8 mouse cellular contexts compared by ENCODE assay signal in the genomic region with DNA sequence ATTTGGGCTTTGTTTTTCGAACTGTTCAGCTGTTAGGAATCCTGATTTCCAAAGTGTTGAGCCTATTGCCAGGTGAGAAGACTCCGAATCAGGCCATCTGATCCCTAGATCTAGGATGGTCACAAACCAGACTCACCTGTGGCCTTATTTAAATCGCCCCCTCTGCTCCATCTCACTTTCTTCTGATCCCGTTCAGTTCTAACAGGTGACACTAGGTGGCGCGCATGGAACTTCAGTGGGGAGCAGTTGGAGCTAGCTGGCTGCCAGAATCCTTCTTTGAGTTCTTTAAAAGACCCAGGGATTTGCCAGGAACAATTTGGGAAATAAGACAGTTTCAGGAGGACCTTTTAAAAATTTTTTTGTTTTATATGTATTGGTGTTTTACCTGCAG. TPM values are rescaled to one million over a fixed set of nuclear protein-coding genes. Genes with fewer than 3 reads are reported as not detected.
A peak's percentile ranks its signal among the peaks of the same experiment; 100 is the strongest.
DNase-seq lines count a peak whose midpoint lies in the region; ATAC-seq lines count a peak whose summit lies in the region.

No protein-coding gene starts in this region.

- H3K36me3 ChIP-seq in intestine, embryonic 14.5 days (ENCODE audit: control insufficient read depth, insufficient read depth, low read length): no peaks in the 10 kb centered on the region
- no peaks in the 10 kb centered on the region for H3K36me3 ChIP-seq in midbrain, embryonic 12.5 days

- no peak overlapping the region for H3K27ac ChIP-seq in intestine, embryonic 14.5 days (ENCODE audit: low read depth)
- H3K27ac ChIP-seq in midbrain, embryonic 12.5 days (replicated peaks): no peak overlapping the region

- no peak overlapping the region for H3K9ac ChIP-seq in intestine, embryonic 14.5 days (ENCODE audit: low read length)
- no peak overlapping the region for H3K9ac ChIP-seq in midbrain, embryonic 12.5 days (replicated peaks)

- H3K9me3 ChIP-seq in intestine, embryonic 14.5 days (ENCODE audit: control insufficient read depth, low read length): no peaks in the 10 kb centered on the region
- H3K9me3 ChIP-seq in midbrain, embryonic 12.5 days: no peaks in the 10 kb centered on the region

- ATAC-seq in intestine, embryonic 14.5 days (replicated peaks; ENCODE audit: low FRiP score, low TSS enrichment, low read depth): peak; percentile 70
- peak; percentile 75 for ATAC-seq in midbrain, embryonic 12.5 days (ENCODE audit: low FRiP score, low read depth)

- no peak overlapping the region for H3K4me3 ChIP-seq in intestine, embryonic 14.5 days (ENCODE audit: low read depth, low read length)
- no peak overlapping the region for H3K4me3 ChIP-seq in midbrain, embryonic 12.5 days

- no peaks in the 10 kb centered on the region for H3K27me3 ChIP-seq in intestine, embryonic 14.5 days (replicated peaks; ENCODE audit: control insufficient read depth, insufficient read depth, low read length)
- H3K27me3 ChIP-seq in midbrain, embryonic 12.5 days: no peaks in the 10 kb centered on the region

- peak; percentile 61 for DNase-seq in T-cell, adult 2 months (ENCODE audit: low spot score)
- peak; percentile 85 to 92 for DNase-seq in cerebellum, postnatal 14 days
- peak; percentile 79 to 80 for DNase-seq in frontal cortex, postnatal 36 days (ENCODE audit: low spot score in 2 of 2)
- peak; percentile 91 for DNase-seq in intestine, embryonic 14.5 days (ENCODE audit: low spot score)
- DNase-seq in left cerebral cortex, postnatal 14 days (ENCODE audit: low spot score in 2 of 2): peak; percentile 72 to 86
- peak; percentile 73 for DNase-seq in skeletal muscle tissue, adult 2 months (ENCODE audit: low read depth, low spot score)
- peak; percentile 37 for DNase-seq in yolk sac, embryonic 10.5 days (ENCODE audit: low spot score)

- intact Hi-C loops in left cerebral cortex, postnatal 14 days (cut with DNase I): loop anchor here (5.0 kb wide), 2 partner anchors 338 to 353 kb away; no protein-coding TSS in a partner anchor

- no peak overlapping the region for H3K4me2 ChIP-seq in intestine, embryonic 14.5 days (ENCODE audit: low read length)
- no peak overlapping the region for H3K4me2 ChIP-seq in midbrain, embryonic 12.5 days (replicated peaks)

- 13% methylated on average over 6 of the region's 6 CpGs for WGBS in intestine, embryonic 14.5 days
- WGBS in midbrain, embryonic 12.5 days: 14% methylated on average over 6 of the region's 6 CpGs

- no peaks in the 10 kb centered on the region; the same call in 1 of the 2 replicates for H3K4me1 ChIP-seq in intestine, embryonic 14.5 days (replicated peaks; ENCODE audit: control insufficient read depth, insufficient read depth, low read length)
- H3K4me1 ChIP-seq in midbrain, embryonic 12.5 days: no peaks in the 10 kb centered on the region

RNA-seq across cellular contexts. Expression of a gene that starts 12.5 kb away (rescaled TPM):
- 27.5 and 28.8 TPM in 2 replicates for polyA plus RNA-seq in intestine, embryonic 14.5 days (2014; fragmentation: Nextera tagmentation; extraction: Ambion mirVana)
- total RNA-seq in left cerebral cortex, postnatal 14 days (2021): 10 to 100 TPM; 38.8 to 42.4 TPM
- 29.7 and 30.0 TPM in 2 replicates for polyA plus RNA-seq in midbrain, embryonic 12.5 days (2016; fragmentation: Nextera tagmentation; extraction: Ambion mirVana)

RNA-seq across cellular contexts. Expression of a gene that starts 48.8 kb away (rescaled TPM):
- 0.12 TPM in 1 of 2 replicates, not detected in the other for polyA plus RNA-seq in intestine, embryonic 14.5 days (2014; fragmentation: Nextera tagmentation; extraction: Ambion mirVana)
- total RNA-seq in left cerebral cortex, postnatal 14 days (2021): under 1 TPM; 0.19 to 0.29 TPM
- 0.14 and 0.31 TPM in 2 replicates for polyA plus RNA-seq in midbrain, embryonic 12.5 days (2016; fragmentation: Nextera tagmentation; extraction: Ambion mirVana)

Comparison
In these comparisons a context has a peak if more than half of its experiments do, and no peak if none do; other contexts are left out.
1. DNase-seq: peak in every context shown above with its lines; median percentile 91 in intestine, embryonic 14.5 days; 88 in cerebellum, postnatal 14 days; 80 in frontal cortex, postnatal 36 days; 79 in left cerebral cortex, postnatal 14 days; 73 in skeletal muscle tissue, adult 2 months; 61 in T-cell, adult 2 months; 37 in yolk sac, embryonic 10.5 days.